21 mouse cellular contexts compared by ENCODE assay signal in genomic region chr10:83383863-83384262, GRCm38 (mm10). TPM values are rescaled to one million over a fixed set of nuclear protein-coding genes. Genes with fewer than 3 reads are reported as not detected.
DNase-seq lines count a peak whose midpoint lies in the region; ATAC-seq lines count a peak whose summit lies in the region.
"Had no signal": no experiment of that assay in that cellular context is flagged by ENCODE, and none has a peak within 500 bp of the region (broad histone marks: within the 10 kb centered on the region; RNA-seq: fewer than 3 reads in every experiment).

No protein-coding gene starts in this region.

- H3K27me3 ChIP-seq in heart, embryonic 12.5 days (replicated peaks), result no peaks in the 10 kb centered on the region
- H3K27me3 ChIP-seq in liver, embryonic 12.5 days (replicated peaks), result no peaks in the 10 kb centered on the region
- no peaks in the 10 kb centered on the region for H3K27me3 ChIP-seq in intestine, embryonic 16.5 days (replicated peaks; ENCODE audit: control insufficient read depth, insufficient read depth, low read length)
- H3K27me3 ChIP-seq: forebrain, embryonic 15.5 days; limb, embryonic 13.5 days; neural tube, embryonic 12.5 days had no signal

- no peak overlapping the region for H3K27ac ChIP-seq in heart, embryonic 12.5 days (ENCODE audit: poor library complexity, severe bottlenecking)
- H3K27ac ChIP-seq in liver, embryonic 12.5 days, result no peak overlapping the region
- no peak overlapping the region for H3K27ac ChIP-seq in intestine, embryonic 16.5 days (ENCODE audit: low read length)
- H3K27ac ChIP-seq: forebrain, embryonic 15.5 days; gastrocnemius, adult 2 months; limb, embryonic 13.5 days; neural tube, embryonic 12.5 days had no signal

- H3K9me3 ChIP-seq in heart, embryonic 12.5 days (replicated peaks), result no peaks in the 10 kb centered on the region
- H3K9me3 ChIP-seq in liver, embryonic 12.5 days (replicated peaks), result no peaks in the 10 kb centered on the region
- no peaks in the 10 kb centered on the region for H3K9me3 ChIP-seq in intestine, embryonic 16.5 days (ENCODE audit: control insufficient read depth, low read length)
- H3K9me3 ChIP-seq: forebrain, embryonic 15.5 days; limb, embryonic 13.5 days; neural tube, embryonic 12.5 days had no signal

- no peak overlapping the region for H3K4me3 ChIP-seq in heart, embryonic 12.5 days
- no peak overlapping the region for H3K4me3 ChIP-seq in liver, embryonic 12.5 days
- H3K4me3 ChIP-seq in intestine, embryonic 16.5 days (ENCODE audit: low read length), result no peak overlapping the region
- H3K4me3 ChIP-seq: forebrain, embryonic 15.5 days; gastrocnemius, adult 2 months; limb, embryonic 13.5 days; neural tube, embryonic 12.5 days had no signal

- H3K36me3 ChIP-seq in heart, embryonic 12.5 days, result peaks cover 16% of the 10 kb centered on the region
- H3K36me3 ChIP-seq in liver, embryonic 12.5 days, result peaks cover 42% of the 10 kb centered on the region
- 0 out of 2 replicates have a peak, but pooled peaks cover 6% of the 10 kb centered on the region for H3K36me3 ChIP-seq in intestine, embryonic 16.5 days (ENCODE audit: control insufficient read depth, insufficient read depth, low read length)
- H3K36me3 ChIP-seq: forebrain, embryonic 15.5 days had no signal

- H3K4me1 ChIP-seq in heart, embryonic 12.5 days (replicated peaks), result peaks cover 2% of the 10 kb centered on the region
- peaks cover 21% of the 10 kb centered on the region for H3K4me1 ChIP-seq in liver, embryonic 12.5 days
- H3K4me1 ChIP-seq in intestine, embryonic 16.5 days (ENCODE audit: control insufficient read depth, insufficient read depth, low read length), result no peaks in the 10 kb centered on the region
- H3K4me1 ChIP-seq: forebrain, embryonic 15.5 days; limb, embryonic 13.5 days; neural tube, embryonic 12.5 days had no signal

- H3K9ac ChIP-seq in heart, embryonic 12.5 days, result no peak overlapping the region
- H3K9ac ChIP-seq in liver, embryonic 12.5 days, result no peak overlapping the region
- H3K9ac ChIP-seq in intestine, embryonic 16.5 days (ENCODE audit: low read depth, low read length), result no peak overlapping the region
- H3K9ac ChIP-seq: forebrain, embryonic 15.5 days; limb, embryonic 13.5 days; neural tube, embryonic 12.5 days had no signal

- 88% methylated on average over 13 of the region's 13 CpGs for WGBS in heart, embryonic 12.5 days
- WGBS in liver, embryonic 12.5 days (ENCODE audit: insufficient replicate concordance), result 85% methylated on average over 13 of the region's 13 CpGs
- WGBS in intestine, embryonic 16.5 days, result 89% methylated on average over 13 of the region's 13 CpGs

- DNase-seq in heart, postnatal 4 days, result no peak
- DNase-seq in testis, postnatal 10 days (ENCODE audit: low spot score), result peak; percentile 57
- no peak for DNase-seq in testis, postnatal 14 days (ENCODE audit: low spot score)
- no peak for DNase-seq in thymus, postnatal 10 days (ENCODE audit: low spot score in 2 of 2)
- no peak for DNase-seq in urinary bladder, postnatal 36 days (ENCODE audit: low spot score in 2 of 2)
- DNase-seq: B cell, adult 2 months; cerebellum, adult 9-11 months; gastrocnemius, adult 2 months; heart, adult 18-20 months; kidney, adult 18-20 months; kidney, postnatal 25 days; right cerebral cortex, postnatal 14 days; thymus, postnatal 4 days had no signal

- no peak overlapping the region for H3K4me2 ChIP-seq in heart, embryonic 12.5 days
- H3K4me2 ChIP-seq in liver, embryonic 12.5 days, result peak overlapping the region; percentile 50
- no peak overlapping the region for H3K4me2 ChIP-seq in intestine, embryonic 16.5 days (ENCODE audit: low read depth, low read length)
- H3K4me2 ChIP-seq: forebrain, embryonic 15.5 days; limb, embryonic 13.5 days; neural tube, embryonic 12.5 days had no signal

- 0 out of 2 replicates have a peak, but pooled peaks have one; percentile 22 for ATAC-seq in heart, embryonic 12.5 days (ENCODE audit: insufficient number of reproducible peaks, low FRiP score)
- peak; percentile 44 for ATAC-seq in liver, embryonic 12.5 days
- ATAC-seq in intestine, embryonic 16.5 days, result no peak
- ATAC-seq: forebrain, embryonic 15.5 days; hindbrain, embryonic 16.5 days; lung, postnatal 0 days had no signal

RNA-seq across cellular contexts. Expression of gene D10Wsu102e, which starts 23.8 kb away (rescaled TPM):
- polyA plus RNA-seq in heart, embryonic 12.5 days (2016; fragmentation: Nextera tagmentation; extraction: Ambion mirVana), result 0.59 and 0.62 TPM in 2 replicates
- total RNA-seq in heart, postnatal 4 days (2021), result 1 to 10 TPM; 1.1 TPM
- polyA plus RNA-seq in liver, embryonic 12.5 days (2016; fragmentation: Nextera tagmentation; extraction: Ambion mirVana), result 0.43 and 0.45 TPM in 2 replicates
- 0.43 and 0.49 TPM in 2 replicates for polyA plus RNA-seq in intestine, embryonic 16.5 days (2015; fragmentation: Nextera tagmentation; extraction: Ambion mirVana)

RNA-seq across cellular contexts. Expression of gene Slc41a2, which starts 46.2 kb away (rescaled TPM):
- polyA plus RNA-seq in heart, embryonic 12.5 days (2016; fragmentation: Nextera tagmentation; extraction: Ambion mirVana), result 0.77 and 1.0 TPM in 2 replicates
- 1 to 10 TPM; 1.7 to 2.3 TPM for total RNA-seq in heart, postnatal 4 days (2021)
- polyA plus RNA-seq in liver, embryonic 12.5 days (2016; fragmentation: Nextera tagmentation; extraction: Ambion mirVana), result 0.11 and 0.13 TPM in 2 replicates
- 0.71 and 1.2 TPM in 2 replicates for polyA plus RNA-seq in intestine, embryonic 16.5 days (2015; fragmentation: Nextera tagmentation; extraction: Ambion mirVana)
